Mouse (Mus musculus) CH12.LX (cell line): ENCODE results near the gene Dmtf1. TPM values are rescaled to one million over a fixed set of nuclear protein-coding genes. Genes with fewer than 3 reads are reported as not detected.

Source experiments
- DNase-seq: peaks from one replicate; pipeline ENCODE4 v3.0.0-alpha.2; 2013; ENCODE audit errors: extremely low read depth
- H3K27ac ChIP-seq: 2 replicates; pipeline ENCODE4 v1.5.1; 2012; ENCODE audit warnings: low read depth, mild to moderate bottlenecking, control low read depth, moderate library complexity; ENCODE audit not compliant: insufficient read depth
- H3K27me3 ChIP-seq: replicated peaks from 2 replicates; pipeline ENCODE3; 2012; ENCODE audit warnings: inconsistent platforms
- H3K36me3 ChIP-seq, 2 experiments: replicated peaks in 1 of 2; 2 replicates each; pipeline versions ENCODE3 to v1.6.1; 2012; ENCODE audit warnings: inconsistent platforms in 1 of 2, low read length in 1 of 2, mild to moderate bottlenecking in 1 of 2, mixed read lengths in 1 of 2, moderate library complexity in 1 of 2; ENCODE audit not compliant: control insufficient read depth in 1 of 2, insufficient read depth in 1 of 2
- H3K4me1 ChIP-seq, 2 experiments: 2 replicates each; pipeline ENCODE4 v1.6.1; 2012; ENCODE audit warnings: inconsistent platforms in 1 of 2, moderate library complexity in 1 of 2; ENCODE audit not compliant: insufficient read depth in 2 of 2, control insufficient read depth in 1 of 2
- H3K4me2 ChIP-seq: 2 replicates; pipeline ENCODE4 v1.6.1; 2012; ENCODE audit warnings: low read depth, mild to moderate bottlenecking, control low read depth; ENCODE audit not compliant: poor library complexity, insufficient read depth, severe bottlenecking
- H3K4me3 ChIP-seq, 3 experiments: fragments of 150-350 bp in 1 of 3; sonication (generic) in 1 of 3; replicated peaks in 1 of 3; 2 replicates each; pipeline versions ENCODE3 to v1.5.1; 2011 to 2012; ENCODE audit warnings: low read depth in 2 of 3, low read length in 2 of 3, mild to moderate bottlenecking in 2 of 3, moderate library complexity in 2 of 3, control low read depth in 1 of 3, improper control_type of control experiment in 1 of 3, inconsistent platforms in 1 of 3, mixed read lengths in 1 of 3; ENCODE audit not compliant: poor library complexity in 1 of 3
- H3K79me2 ChIP-seq: replicated peaks from 2 replicates; pipeline ENCODE4 v1.6.1; 2012; ENCODE audit warnings: mild to moderate bottlenecking, moderate library complexity; ENCODE audit not compliant: control insufficient read depth, poor library complexity, insufficient read depth, severe bottlenecking; ENCODE audit errors: extremely low read depth
- H3K9ac ChIP-seq: 2 replicates; pipeline ENCODE4 v1.6.1; 2012; ENCODE audit warnings: low read depth, mild to moderate bottlenecking, control low read depth, moderate library complexity; ENCODE audit not compliant: insufficient read depth
- H3K9me3 ChIP-seq: replicated peaks from 2 replicates; pipeline ENCODE3; 2012; ENCODE audit warnings: low read length, inconsistent platforms, mixed read lengths
- CHD1 ChIP-seq: IDR thresholded peaks from 2 replicates; pipeline ENCODE4 v1.6.1; 2012; ENCODE audit warnings: low read depth, low read length, improper control_type of control experiment, inconsistent platforms
- E2F4 ChIP-seq: IDR thresholded peaks from 2 replicates; pipeline ENCODE4 v1.6.1; 2011; ENCODE audit warnings: low read depth, low read length, improper control_type of control experiment; ENCODE audit not compliant: insufficient replicate concordance
- ELF1 ChIP-seq: IDR thresholded peaks from 2 replicates; pipeline ENCODE4 v1.6.1; 2014; ENCODE audit warnings: low read depth, mild to moderate bottlenecking, inconsistent platforms, low read length, improper control_type of control experiment
- EP300 ChIP-seq: IDR thresholded peaks from 2 replicates; pipeline ENCODE4 v1.6.1; 2011; ENCODE audit warnings: low read length, improper control_type of control experiment
- ETS1 ChIP-seq: conservative IDR thresholded peaks from 2 replicates; pipeline ENCODE4 v1.6.1; 2012; ENCODE audit warnings: low read depth, mild to moderate bottlenecking, inconsistent platforms, low read length, improper control_type of control experiment, moderate library complexity
- GABPA ChIP-seq: IDR thresholded peaks from 2 replicates; pipeline ENCODE4 v1.6.1; 2012; ENCODE audit warnings: low read depth, low read length, improper control_type of control experiment, inconsistent platforms; ENCODE audit not compliant: insufficient replicate concordance
- IRF4 ChIP-seq: IDR thresholded peaks from 2 replicates; pipeline ENCODE4 v1.6.1; 2014; ENCODE audit warnings: low read depth, mild to moderate bottlenecking, inconsistent platforms, low read length, improper control_type of control experiment
- JUND ChIP-seq: conservative IDR thresholded peaks from 2 replicates; pipeline ENCODE4 v1.6.1; 2011; ENCODE audit warnings: low read depth, low read length, improper control_type of control experiment
- KAT2A ChIP-seq: IDR thresholded peaks from 2 replicates; pipeline ENCODE4 v1.6.1; 2012; ENCODE audit warnings: low read length, improper control_type of control experiment, inconsistent platforms; ENCODE audit not compliant: insufficient replicate concordance
- MAX ChIP-seq: IDR thresholded peaks from 2 replicates; pipeline ENCODE4 v1.6.1; 2011; ENCODE audit warnings: low read length, improper control_type of control experiment
- MAZ ChIP-seq: IDR thresholded peaks from 2 replicates; pipeline ENCODE4 v1.6.1; 2012; ENCODE audit warnings: low read depth, mild to moderate bottlenecking, inconsistent platforms, low read length, improper control_type of control experiment, moderate library complexity
- MXI1 ChIP-seq: IDR thresholded peaks from 2 replicates; pipeline ENCODE4 v1.6.1; 2011; ENCODE audit warnings: mild to moderate bottlenecking, low read depth, low read length, improper control_type of control experiment
- MYC ChIP-seq: IDR thresholded peaks from 2 replicates; pipeline ENCODE4 v1.6.1; 2011; ENCODE audit warnings: low read depth, mild to moderate bottlenecking, improper control_type of control experiment, low read length
- NRF1 ChIP-seq: IDR thresholded peaks from 2 replicates; pipeline ENCODE4 v1.6.1; 2014; ENCODE audit warnings: low read depth, mild to moderate bottlenecking, inconsistent platforms, low read length, improper control_type of control experiment, moderate library complexity
- POLR2A ChIP-seq: IDR thresholded peaks from 2 replicates; pipeline ENCODE4 v1.6.1; 2011; ENCODE audit warnings: low read depth, mild to moderate bottlenecking, improper control_type of control experiment, low read length
- RAD21 ChIP-seq: IDR thresholded peaks from 2 replicates; pipeline ENCODE4 v1.6.1; 2011; ENCODE audit warnings: low read depth, mild to moderate bottlenecking, low read length, improper control_type of control experiment, moderate library complexity
- RCOR1 ChIP-seq: conservative IDR thresholded peaks from 2 replicates; pipeline ENCODE4 v1.6.1; 2012; ENCODE audit warnings: low read depth, mild to moderate bottlenecking, inconsistent platforms, low read length, improper control_type of control experiment
- SIN3A ChIP-seq: IDR thresholded peaks from 2 replicates; pipeline ENCODE4 v1.6.1; 2012; ENCODE audit warnings: low read length, improper control_type of control experiment, inconsistent platforms
- SMC3 ChIP-seq: IDR thresholded peaks from 2 replicates; pipeline ENCODE4 v1.6.1; 2011; ENCODE audit warnings: low read depth, low read length, improper control_type of control experiment
- TBP ChIP-seq: conservative IDR thresholded peaks from 2 replicates; pipeline ENCODE4 v1.6.1; 2011; ENCODE audit warnings: low read depth, low read length, improper control_type of control experiment
- TCF12 ChIP-seq: IDR thresholded peaks from 2 replicates; pipeline ENCODE4 v1.6.1; 2014; ENCODE audit warnings: low read depth, mild to moderate bottlenecking, inconsistent platforms, low read length, improper control_type of control experiment
- UBTF ChIP-seq: IDR thresholded peaks from 2 replicates; pipeline ENCODE4 v1.6.1; 2012; ENCODE audit warnings: low read depth, mild to moderate bottlenecking, inconsistent platforms, low read length, improper control_type of control experiment, moderate library complexity
- USF1 ChIP-seq: IDR thresholded peaks from 2 replicates; pipeline ENCODE4 v1.6.1; 2014; ENCODE audit warnings: low read depth, mild to moderate bottlenecking, inconsistent platforms, low read length, improper control_type of control experiment
- USF2 ChIP-seq: conservative IDR thresholded peaks from 2 replicates; pipeline ENCODE4 v1.6.1; 2011; ENCODE audit warnings: low read depth, low read length, improper control_type of control experiment
- ZC3H11A ChIP-seq: IDR thresholded peaks from 2 replicates; pipeline ENCODE4 v1.6.1; 2012; ENCODE audit warnings: low read depth, mild to moderate bottlenecking, inconsistent platforms, low read length, improper control_type of control experiment
- ZKSCAN1 ChIP-seq: IDR thresholded peaks from 2 replicates; pipeline ENCODE4 v1.6.1; 2012; ENCODE audit warnings: low read depth, inconsistent platforms, low read length, improper control_type of control experiment, borderline replicate concordance
- ZMIZ1 ChIP-seq: IDR thresholded peaks from 2 replicates; pipeline ENCODE4 v1.6.1; 2012; ENCODE audit warnings: low read depth, mild to moderate bottlenecking, inconsistent platforms, low read length, improper control_type of control experiment
- ZNF384 ChIP-seq: IDR thresholded peaks from 2 replicates; pipeline ENCODE4 v1.6.1; 2012; ENCODE audit warnings: low read depth, low read length, improper control_type of control experiment, inconsistent platforms
- dilution Hi-C: fragments of 300-500 bp; cut with MboI; formaldehyde crosslinking; loops from 2 replicates; pipeline ENCODE4 v1.14.3; 2020; ENCODE audit warnings: low sequenced_read_pairs; ENCODE audit not compliant: extremely low pct_unique_long_range_greater_than_20kb, extremely low pct_ligation_motif_present
- in situ Hi-C: fragments of 300-500 bp; cut with MboI; formaldehyde crosslinking; loops from 3 replicates; pipeline ENCODE4 v1.14.3; 2019; ENCODE audit warnings: low sequenced_read_pairs, low pct_ligation_motif_present, low pct_unique_long_range_greater_than_20kb, mixed read lengths
- polyA plus RNA-seq: library from polyadenylated mRNA; unstranded; fragments of >175 nt; gene quantifications from 2 replicates; pipeline ENCODE4 v1.2.1, GENCODE M21; 2012; ENCODE audit warnings: low read depth; ENCODE audit not compliant: insufficient read length
- total RNA-seq, 2 experiments: library from RNA; depleted of rRNA; stranded (reverse); fragments of 300-350 nt in 1 of 2; fragments of >200 nt in 1 of 2; gene quantifications; 2 replicates each; pipeline ENCODE4 v1.2.3; 2012 to 2014

The Dmtf1 gene
- total and polyA plus RNA-seq, 3 experiments: 18.1 to 36.8 (median 30.6) TPM

DNA sequence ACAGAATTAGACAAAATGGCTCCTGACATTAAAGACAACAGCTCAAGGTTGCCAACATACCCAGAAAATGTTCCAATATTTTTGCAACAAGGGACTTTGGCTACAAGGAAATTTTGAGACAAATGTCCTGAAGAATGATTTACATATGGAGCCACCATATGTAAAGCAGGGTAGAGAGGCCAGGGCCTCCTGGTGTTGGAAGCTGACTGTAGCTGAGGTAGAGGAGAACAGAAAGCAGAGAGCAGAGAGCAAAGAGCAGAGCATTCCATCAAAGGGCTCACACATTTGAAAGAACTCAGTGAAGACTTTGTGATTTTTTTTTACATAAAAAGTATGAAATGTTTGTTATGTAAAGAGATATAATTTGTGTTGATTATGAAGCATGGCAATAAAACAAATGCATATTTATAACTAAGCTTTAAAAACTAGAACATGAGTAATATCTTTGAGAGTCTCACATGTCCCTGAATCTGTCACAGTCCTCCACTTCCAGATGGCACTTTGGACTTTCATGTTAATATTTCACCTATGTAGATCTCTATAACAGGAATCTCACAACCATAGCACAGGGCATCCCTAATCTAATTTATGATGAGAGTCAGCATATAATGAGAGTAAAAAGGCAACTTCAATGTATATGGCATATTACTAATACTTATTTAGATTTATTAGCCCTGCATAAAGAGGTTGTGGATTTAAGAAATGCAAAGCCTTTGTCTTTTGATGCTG is 81.6 kb downstream of the Dmtf1 start:
- Histone ChIP-seq H3K4me3 (no peak overlapping the region), H3K36me3 (no peaks in the 10 kb centered on the region), H3K9ac (no peak overlapping the region), H3K9me3 (peaks cover 4% of the 10 kb centered on the region), H3K79me2 (no peaks in the 10 kb centered on the region), H3K4me1 (peaks cover 4 to 22% of the 10 kb centered on the region in 2 experiments; a peak in 3 of 4 replicates), H3K27me3 (no peaks in the 10 kb centered on the region), H3K4me2 (no peak overlapping the region), H3K27ac (no peak overlapping the region)
- no peak for TF ChIP-seq SMC3
- TF ChIP-seq KAT2A: no peak
- TF ChIP-seq NRF1: no peak
- TF ChIP-seq TBP: no peak; the same call in 1 of the 2 replicates
- TF ChIP-seq MYC: no peak
- no peak for TF ChIP-seq MAZ
- TF ChIP-seq IRF4: no peak
- TF ChIP-seq ZMIZ1: no peak
- TF ChIP-seq EP300: no peak
- no peak for TF ChIP-seq UBTF
- in situ Hi-C loops (no loop called here), dilution Hi-C loops (no loop called here)
- DNase-seq: no peak

DNA sequence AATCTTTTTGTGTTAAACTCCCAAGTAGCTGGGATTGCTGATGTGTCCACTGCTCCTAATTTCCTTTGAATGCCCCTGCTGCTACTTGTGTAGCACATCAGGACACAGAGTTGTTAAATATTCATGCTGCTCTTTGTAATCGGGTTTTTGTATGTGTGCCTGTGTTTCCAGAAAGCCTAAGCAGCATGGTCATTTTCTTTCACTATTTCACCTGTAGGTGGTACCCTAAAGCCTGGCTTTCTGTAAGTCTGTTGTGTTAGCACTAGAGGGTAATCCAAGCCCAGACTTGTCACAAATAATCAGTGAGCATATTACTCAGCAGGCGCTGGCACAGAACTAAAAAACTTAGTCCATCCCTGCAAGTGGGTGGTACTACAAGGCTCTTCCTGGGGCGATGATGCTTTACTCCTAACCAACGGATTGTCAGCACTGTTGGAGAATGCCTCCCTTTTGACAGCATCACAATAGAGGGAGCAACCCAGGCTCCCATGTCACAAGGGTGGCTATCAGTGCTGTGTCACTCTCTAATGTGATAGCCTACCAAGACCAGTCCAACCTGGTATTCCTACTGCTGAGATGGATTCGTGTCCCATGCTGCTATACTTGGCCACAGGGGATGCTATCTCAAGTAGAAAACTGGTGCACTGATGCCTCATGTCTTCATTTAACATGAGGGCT is 88.3 kb downstream of the Dmtf1 start:
- Histone ChIP-seq H3K4me1 (peaks cover 8 to 15% of the 10 kb centered on the region in 2 experiments), H3K4me3 (no peak overlapping the region), H3K9ac (no peak overlapping the region), H3K9me3 (no peaks in the 10 kb centered on the region), H3K36me3 (no peaks in the 10 kb centered on the region), H3K27me3 (no peaks in the 10 kb centered on the region), H3K79me2 (no peaks in the 10 kb centered on the region), H3K27ac (peak overlapping the region; percentile 7; the same call in 1 of the 2 replicates), H3K4me2 (peak overlapping the region; percentile 12; the same call in 1 of the 2 replicates)
- DNase-seq: peak; percentile 75
- in situ Hi-C loops: no loop called here
- dilution Hi-C loops: no loop called here
- TF ChIP-seq ETS1: no peak
- TF ChIP-seq RCOR1: no peak
- TF ChIP-seq KAT2A: no peak
- no peak for TF ChIP-seq GABPA
- TF ChIP-seq USF1: no peak
- 0 out of 2 replicates have a peak, but pooled peaks have one; percentile 28 for TF ChIP-seq TCF12
- TF ChIP-seq NRF1: peak; percentile 32; the same call in 1 of the 2 replicates
- peak; percentile 59; the same call in 1 of the 2 replicates for TF ChIP-seq SIN3A
- peak; percentile 96 for TF ChIP-seq ZC3H11A
- TF ChIP-seq ELF1: no peak
- TF ChIP-seq MAZ: peak; percentile 48; the same call in 1 of the 2 replicates
- TF ChIP-seq ZNF384: peak; percentile 49; the same call in 1 of the 2 replicates
- no peak; the same call in none of the 2 replicates for TF ChIP-seq RAD21
- peak; percentile 87 for TF ChIP-seq MYC
- no peak for TF ChIP-seq POLR2A
- TF ChIP-seq TBP: 0 out of 2 replicates have a peak, but pooled peaks have one; percentile 44
- no peak for TF ChIP-seq MXI1
- no peak for TF ChIP-seq ZMIZ1
- no peak for TF ChIP-seq CHD1
- peak; percentile 64 for TF ChIP-seq MAX
- TF ChIP-seq JUND: peak; percentile 66
- no peak for TF ChIP-seq ZKSCAN1
- TF ChIP-seq USF2: no peak
- TF ChIP-seq E2F4: 0 out of 2 replicates have a peak, but pooled peaks have one; percentile 45
